Mouse (Mus musculus): ENCODE data around the gene Nktr.

DNA sequence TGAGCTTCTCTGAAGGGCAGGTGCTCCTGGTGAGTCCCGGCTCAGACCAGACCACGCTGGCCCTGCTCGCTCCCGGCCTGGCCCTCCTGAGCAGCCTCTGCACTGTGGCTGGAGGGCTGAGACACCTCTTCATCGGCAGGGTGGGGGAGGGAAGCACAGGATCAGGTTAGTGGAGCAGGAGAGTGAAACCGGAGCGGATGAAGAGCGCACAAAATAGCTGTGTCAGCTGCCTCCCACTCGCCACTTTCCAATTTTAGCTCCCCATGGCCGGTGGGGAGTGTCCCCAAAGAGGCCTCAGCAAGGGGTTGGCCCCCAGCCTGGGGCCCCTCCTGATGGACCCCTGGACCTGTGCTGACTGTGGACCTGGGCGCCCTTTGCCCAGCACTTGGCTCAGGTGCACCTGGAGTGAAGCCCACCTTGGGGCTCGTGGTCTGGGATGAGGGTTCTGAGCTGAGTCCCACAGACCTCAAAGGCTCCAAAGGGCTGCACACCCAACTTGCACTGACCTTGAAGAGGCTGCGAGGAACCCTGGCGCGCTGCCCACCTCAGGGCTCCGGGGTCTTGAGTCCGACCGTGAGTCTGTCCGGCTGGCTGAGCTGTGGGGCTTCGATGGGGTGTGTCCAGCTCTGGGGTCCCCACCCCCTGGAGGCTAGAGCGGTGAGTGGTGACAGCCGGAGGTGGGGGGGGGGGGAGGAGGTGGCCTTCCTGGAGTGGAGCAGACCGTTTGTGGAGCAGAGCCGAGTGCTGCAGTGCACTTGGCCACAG is 73.0 kb downstream of the Nktr start, which contains the start of gene Hhatl:
- TF ChIP-seq CTCF (IDR thresholded peaks at IDR 0.05; ENCODE audit: borderline replicate concordance, extremely low read depth, insufficient read depth, insufficient read length), result no peak
- TF ChIP-seq POLR2A (IDR thresholded peaks at IDR 0.05; ENCODE audit: borderline replicate concordance, extremely low read depth, insufficient read depth, insufficient read length, poor library complexity, severe bottlenecking), result no peak
